Mouse (Mus musculus) thymus, adult 2 months (tissue): ENCODE results near the gene Klre1.

Experiments used
- CTCF ChIP-seq: fragments of 200-500 bp; IDR thresholded peaks from 2 replicates; pipeline ENCODE4 v1.5.1; 2012; ENCODE audit warnings: mild to moderate bottlenecking, control low read depth, low read length, moderate library complexity, borderline replicate concordance; ENCODE audit not compliant: control insufficient read depth, poor library complexity, insufficient read depth; ENCODE audit errors: extremely low read depth
- POLR2A ChIP-seq: fragments of 200-500 bp; IDR thresholded peaks from 2 replicates; pipeline ENCODE4 v1.6.1; 2012; ENCODE audit warnings: mild to moderate bottlenecking, low read length, control low read depth, moderate library complexity; ENCODE audit not compliant: control insufficient read depth, poor library complexity, insufficient read depth; ENCODE audit errors: extremely low read depth

DNA sequence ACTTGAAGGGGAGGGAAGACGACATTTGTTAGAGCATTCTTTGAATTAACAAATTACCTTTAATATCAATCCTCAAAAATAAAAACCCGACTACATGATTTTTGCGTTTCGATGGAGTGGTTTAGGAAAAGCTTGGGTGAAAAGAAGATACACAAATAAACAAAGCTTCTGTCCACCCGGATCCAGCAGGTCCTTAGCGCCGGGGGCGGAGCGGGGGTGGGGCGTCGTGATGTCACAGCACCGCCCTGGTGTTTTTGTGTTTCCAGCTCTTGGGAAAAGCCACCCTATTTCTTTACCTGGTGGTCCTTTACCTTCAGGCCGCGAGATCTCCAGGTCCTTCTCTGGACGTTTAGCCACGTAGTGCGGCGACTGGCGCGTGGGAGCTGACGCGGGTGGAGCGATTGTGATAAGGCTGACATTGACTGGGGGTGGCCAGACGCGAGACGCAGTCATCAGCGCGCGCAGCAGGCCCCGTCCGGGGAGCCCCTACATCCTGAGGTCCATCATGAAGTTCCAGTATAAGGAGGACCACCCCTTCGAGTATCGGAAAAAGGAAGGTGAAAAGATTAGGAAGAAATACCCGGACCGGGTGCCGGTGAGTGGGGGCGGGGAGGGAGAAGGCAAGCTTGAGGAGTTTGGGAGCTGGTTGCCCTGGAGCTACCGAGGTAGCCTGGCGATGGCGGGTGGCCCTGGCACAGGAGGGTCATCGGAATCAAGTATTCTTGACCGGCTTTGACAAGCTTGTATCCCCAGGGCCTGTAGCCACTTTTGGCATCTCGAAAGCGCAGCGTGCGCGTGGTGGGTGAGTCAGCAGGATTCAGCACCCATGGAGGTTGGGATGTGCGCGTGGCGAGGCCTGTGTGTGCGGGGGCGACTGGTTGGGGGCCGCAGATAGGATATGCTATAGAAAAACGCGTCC, 44.5 kb upstream of the Klre1 start, which contains the start of gene Gabarapl1:
- TF ChIP-seq POLR2A = no peak
- no peak for TF ChIP-seq CTCF
